ENCODE assay signal across 17 mouse cellular contexts in genomic region chr10:93006970-93007369, GRCm38 (mm10).
"Had no signal": no experiment of that assay in that cellular context is flagged by ENCODE, and none has a peak within 500 bp of the region (broad histone marks: within the 10 kb centered on the region; RNA-seq: fewer than 3 reads in every experiment).

No protein-coding gene starts in this region.

- H3K36me3 ChIP-seq: liver, embryonic 13.5 days; midbrain, embryonic 12.5 days; midbrain, embryonic 15.5 days; neural tube, embryonic 13.5 days had no signal

- H3K27ac ChIP-seq: layer of hippocampus, adult 2 months; left cerebral cortex, adult 2 months; liver, embryonic 13.5 days; macrophage; midbrain, embryonic 12.5 days; midbrain, embryonic 15.5 days; neural tube, embryonic 13.5 days; stomach, postnatal 0 days had no signal

- H3K9me3 ChIP-seq: liver, embryonic 13.5 days; midbrain, embryonic 12.5 days; midbrain, embryonic 15.5 days; neural tube, embryonic 13.5 days had no signal

- H3K9ac ChIP-seq: liver, embryonic 13.5 days; lung, embryonic 14.5 days; midbrain, embryonic 12.5 days; midbrain, embryonic 15.5 days; neural tube, embryonic 13.5 days had no signal

- H3K4me1 ChIP-seq: liver, embryonic 13.5 days; midbrain, embryonic 12.5 days; neural tube, embryonic 13.5 days had no signal

- H3K4me2 ChIP-seq: liver, embryonic 13.5 days; lung, embryonic 14.5 days; midbrain, embryonic 12.5 days; midbrain, embryonic 15.5 days; neural tube, embryonic 13.5 days had no signal

- H3K27me3 ChIP-seq: liver, embryonic 13.5 days; midbrain, embryonic 12.5 days; midbrain, embryonic 15.5 days; neural tube, embryonic 13.5 days had no signal

- DNase-seq: kidney, adult 9 months; kidney, postnatal 25 days; layer of hippocampus, adult 9-11 months; liver, embryonic 13.5 days; lung, embryonic 14.5 days; right cerebral cortex, postnatal 14 days; right cerebral cortex, postnatal 4 days; thymus, adult 2 months; thymus, postnatal 14 days had no signal

- H3K4me3 ChIP-seq: layer of hippocampus, adult 2 months; left cerebral cortex, adult 2 months; liver, embryonic 13.5 days; midbrain, embryonic 12.5 days; midbrain, embryonic 15.5 days; neural tube, embryonic 13.5 days had no signal

- ATAC-seq: lung, postnatal 0 days; midbrain, embryonic 15.5 days had no signal
